Mouse (Mus musculus) heart, embryonic 12.5 days (tissue): Measurements from ENCODE around the gene Nectin1. TPM values are rescaled to one million over a fixed set of nuclear protein-coding genes. Genes with fewer than 3 reads are reported as not detected.

Experiments
- ATAC-seq: fragments of 200-750 bp; cut with Nextera tagmentation; 2 replicates; pipeline ENCODE4 v1.8.0; 2017; ENCODE audit warnings: moderate TSS enrichment, moderate library complexity; ENCODE audit not compliant: insufficient number of reproducible peaks, low FRiP score
- H3K27ac ChIP-seq: fragments of 300-500 bp; sonication (generic); 2 replicates; pipeline ENCODE4 v1.5.1; 2016; ENCODE audit warnings: mild to moderate bottlenecking, moderate library complexity; ENCODE audit not compliant: poor library complexity, severe bottlenecking
- H3K27me3 ChIP-seq: fragments of 300-500 bp; sonication (generic); replicated peaks from 2 replicates; pipeline ENCODE4 v1.6.1; 2016; ENCODE audit warnings: mild to moderate bottlenecking, moderate library complexity
- H3K36me3 ChIP-seq: fragments of 300-500 bp; sonication (generic); 2 replicates; pipeline ENCODE4 v1.6.1; 2016; ENCODE audit warnings: mild to moderate bottlenecking, moderate library complexity
- H3K4me1 ChIP-seq: fragments of 300-500 bp; sonication (generic); replicated peaks from 2 replicates; pipeline ENCODE4 v1.6.1; 2016; ENCODE audit warnings: mild to moderate bottlenecking
- H3K4me2 ChIP-seq: fragments of 300-500 bp; sonication (generic); 2 replicates; pipeline ENCODE4 v1.6.1; 2016; ENCODE audit warnings: mild to moderate bottlenecking, moderate library complexity
- H3K4me3 ChIP-seq: fragments of 300-500 bp; sonication (generic); 2 replicates; pipeline ENCODE4 v1.5.1; 2016; ENCODE audit warnings: mild to moderate bottlenecking
- H3K9ac ChIP-seq: fragments of 300-500 bp; sonication (generic); 2 replicates; pipeline ENCODE4 v1.6.1; 2016; ENCODE audit warnings: mild to moderate bottlenecking, moderate library complexity
- H3K9me3 ChIP-seq: fragments of 300-500 bp; sonication (generic); replicated peaks from 2 replicates; pipeline ENCODE4 v1.6.1; 2016; ENCODE audit warnings: mild to moderate bottlenecking, moderate library complexity
- WGBS: fragments of 180-500 bp; shearing (Covaris S2); methylation state at CpG from one replicate; pipeline ENCODE4 v1.1.7; 2016; 5-methylcytosine and 5-hydroxymethylcytosine counted together
- polyA plus RNA-seq: library from polyadenylated mRNA; unstranded; fragments of >200 nt; fragmentation: Nextera tagmentation; extraction: Ambion mirVana; gene quantifications from 2 replicates; pipeline ENCODE4 v1.2.1, GENCODE M21; 2016

Gene Nectin1
- 1.9 and 2.1 TPM in 2 replicates for polyA plus RNA-seq

DNA sequence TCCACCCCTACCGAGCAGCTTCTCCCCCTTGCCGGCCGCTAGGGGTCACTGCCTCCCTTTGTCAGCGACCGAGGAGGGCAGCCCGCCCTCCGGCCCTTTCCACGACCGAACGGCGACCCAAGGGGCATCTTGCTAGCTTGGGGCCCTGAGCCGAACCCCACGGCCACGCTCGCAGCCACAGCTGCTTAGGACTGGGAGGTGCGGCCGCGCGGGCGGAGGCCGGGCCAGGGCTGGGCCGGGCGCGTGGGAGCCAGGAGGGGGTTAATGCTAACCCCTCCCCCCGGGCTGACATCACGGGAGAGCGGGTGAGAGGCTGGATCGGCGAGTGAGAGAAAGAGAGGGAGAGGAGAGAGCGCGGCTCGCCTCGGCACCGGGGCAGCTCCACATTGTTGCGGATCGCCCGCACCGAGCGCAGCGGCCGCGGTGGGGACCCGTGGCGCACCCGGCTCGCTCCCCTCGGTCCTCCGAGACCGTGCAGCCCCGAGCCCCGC is at the start of gene Nectin1:
TSS of gene Nectin1 (plus strand) at position 338 of the 491 bp plus-strand sequence.
- Histone ChIP-seq H3K36me3 (no peaks in the 10 kb centered on the region), H3K9ac (peak within 1 kb of the TSS; percentile 82), H3K4me1 (peaks cover 20% of the 10 kb centered on the region), H3K4me2 (peak within 1 kb of the TSS; percentile 88), H3K27ac (peak within 1 kb of the TSS; percentile 81), H3K4me3 (peak within 1 kb of the TSS; percentile 64), H3K9me3 (no peaks in the 10 kb centered on the region), H3K27me3 (peaks cover 26% of the 10 kb centered on the region)
- WGBS = 0% methylated on average over 43 of the region's 51 CpGs
- peak; percentile 86 for ATAC-seq

DNA sequence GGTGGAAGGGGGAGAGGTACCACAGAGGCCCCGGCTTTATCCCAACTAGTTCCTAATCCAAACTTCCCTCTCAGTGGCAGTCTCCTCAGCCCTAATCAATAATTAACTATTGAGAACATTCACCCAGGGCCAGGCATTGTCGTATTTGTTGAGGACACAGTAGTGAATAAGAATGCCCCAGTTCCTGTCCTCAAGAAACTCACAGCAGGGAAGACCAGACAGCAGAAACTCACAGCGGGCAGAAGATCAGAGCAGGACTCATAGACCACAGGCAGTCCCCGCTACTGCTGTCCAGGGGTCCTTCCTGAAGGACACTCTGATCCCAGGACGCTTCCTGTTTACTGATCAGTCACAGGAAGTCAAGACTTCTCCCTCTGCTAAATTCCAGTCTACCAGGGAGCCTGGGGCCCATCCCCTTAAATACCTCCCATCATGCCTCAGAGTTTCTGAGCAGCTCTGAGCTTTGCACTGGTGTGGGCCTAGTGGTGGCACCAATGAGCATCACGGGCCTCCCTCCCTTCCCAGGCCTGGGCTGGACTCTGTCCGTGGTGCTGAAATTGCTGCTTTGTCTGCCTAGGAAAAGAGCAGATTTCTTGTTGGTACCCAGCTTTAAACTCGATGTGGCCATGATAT is 45.6 kb upstream of the Nectin1 start:
- ATAC-seq = no peak
- 8% methylated on average over 8 of the region's 8 CpGs for WGBS
- H3K4me3 ChIP-seq = no peak overlapping the region
- H3K36me3 ChIP-seq = no peaks in the 10 kb centered on the region
- H3K9me3 ChIP-seq = no peaks in the 10 kb centered on the region
- 0 out of 2 replicates have a peak, but pooled peaks cover 2% of the 10 kb centered on the region for H3K27me3 ChIP-seq
- no peaks in the 10 kb centered on the region for H3K4me1 ChIP-seq
- H3K27ac ChIP-seq = no peak overlapping the region
- H3K9ac ChIP-seq = no peak overlapping the region
- H3K4me2 ChIP-seq = no peak overlapping the region

DNA sequence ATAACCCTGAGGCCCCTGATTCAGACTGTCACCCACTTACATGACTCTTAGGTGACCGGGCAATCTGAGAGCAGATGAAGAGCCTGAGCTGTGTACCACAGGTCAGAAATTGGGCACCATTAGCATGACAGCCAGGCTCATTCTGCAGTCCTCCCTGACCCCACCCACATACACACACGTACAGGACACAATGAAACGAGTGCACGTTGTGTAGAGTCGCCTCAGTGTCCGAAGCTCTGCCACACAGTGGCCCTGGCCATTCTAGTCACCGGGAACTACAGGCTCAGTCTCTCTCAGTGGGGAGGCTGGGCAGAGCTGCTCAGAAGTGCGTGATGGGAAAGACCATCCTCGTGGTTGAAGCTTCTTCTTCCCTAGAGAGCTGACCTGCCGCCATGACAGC is 44.9 kb upstream of the Nectin1 start:
- no peak overlapping the region for H3K9ac ChIP-seq
- no peaks in the 10 kb centered on the region for H3K36me3 ChIP-seq
- H3K4me1 ChIP-seq = no peaks in the 10 kb centered on the region
- no peak for ATAC-seq
- H3K4me3 ChIP-seq = no peak overlapping the region
- H3K9me3 ChIP-seq = no peaks in the 10 kb centered on the region
- 0 out of 2 replicates have a peak, but pooled peaks cover 2% of the 10 kb centered on the region for H3K27me3 ChIP-seq
- no peak overlapping the region for H3K4me2 ChIP-seq
- H3K27ac ChIP-seq = no peak overlapping the region
- 76% methylated on average over 10 of the region's 10 CpGs for WGBS

DNA sequence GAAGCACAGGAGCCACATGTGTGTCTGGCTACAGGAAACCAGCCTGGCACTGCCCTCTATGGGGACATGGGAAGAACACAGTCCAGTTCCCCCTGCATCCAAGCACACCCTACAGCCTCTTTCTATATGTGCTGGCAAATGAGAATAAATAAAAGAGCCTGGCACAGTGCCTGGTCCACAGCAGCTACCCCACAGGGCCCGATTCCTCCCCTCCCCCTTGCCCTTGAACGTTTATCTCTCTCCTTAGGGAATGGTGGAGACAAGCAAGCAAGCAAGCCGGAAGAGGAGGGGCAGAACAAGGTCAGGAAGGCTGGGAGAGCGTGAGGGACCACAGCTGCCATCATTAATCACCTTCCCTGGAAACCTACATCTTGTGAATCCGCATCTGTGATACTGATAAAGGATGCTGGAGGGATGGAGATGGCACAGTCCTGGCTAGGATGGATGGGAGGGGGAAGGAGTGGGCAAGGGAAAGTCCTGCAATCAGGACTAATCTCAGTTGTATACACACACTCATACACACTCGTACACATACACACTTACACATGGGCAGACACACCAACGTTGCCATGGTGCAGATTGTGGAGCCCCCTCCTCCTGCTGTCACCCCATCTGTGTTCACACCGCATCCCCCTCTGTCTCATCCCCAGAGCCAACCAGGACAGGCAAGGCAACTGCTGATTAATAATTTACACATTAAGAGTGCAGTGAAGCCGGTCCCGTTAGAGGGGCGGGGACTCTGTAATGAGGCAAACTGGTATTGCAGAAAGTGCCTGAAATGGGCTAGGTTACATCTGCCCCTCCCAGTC is 44.2 kb upstream of the Nectin1 start:
- 0 out of 2 replicates have a peak, but pooled peaks cover 2% of the 10 kb centered on the region for H3K27me3 ChIP-seq
- no peaks in the 10 kb centered on the region for H3K36me3 ChIP-seq
- no peak overlapping the region for H3K27ac ChIP-seq
- 62% methylated on average over 11 of the region's 11 CpGs for WGBS
- no peak overlapping the region for H3K9ac ChIP-seq
- H3K4me3 ChIP-seq = no peak overlapping the region
- no peaks in the 10 kb centered on the region for H3K9me3 ChIP-seq
- no peaks in the 10 kb centered on the region for H3K4me1 ChIP-seq
- H3K4me2 ChIP-seq = no peak overlapping the region
- ATAC-seq = no peak

DNA sequence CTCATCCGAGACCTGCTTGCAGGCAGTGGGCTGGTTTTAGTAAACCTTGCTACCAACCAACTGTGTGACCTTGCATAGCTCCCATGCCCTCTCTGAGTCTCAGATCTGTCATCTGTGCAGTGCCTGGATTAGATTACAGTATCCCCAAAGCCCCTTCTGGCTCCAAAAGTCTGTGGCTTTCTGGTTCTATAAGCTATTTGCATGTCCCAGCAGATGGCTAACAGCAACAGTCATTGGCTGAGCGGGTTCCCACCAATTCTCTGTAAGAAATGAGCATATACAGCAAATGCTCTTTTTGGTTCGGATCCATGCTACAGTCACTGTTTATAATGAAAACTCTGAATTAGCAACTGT is 43.6 kb upstream of the Nectin1 start:
- Histone ChIP-seq H3K9ac (no peak overlapping the region), H3K36me3 (no peaks in the 10 kb centered on the region), H3K4me3 (no peak overlapping the region), H3K4me1 (no peaks in the 10 kb centered on the region), H3K27me3 (0 out of 2 replicates have a peak, but pooled peaks cover 2% of the 10 kb centered on the region), H3K27ac (no peak overlapping the region), H3K4me2 (no peak overlapping the region), H3K9me3 (no peaks in the 10 kb centered on the region)
- 71% methylated on average over 3 of the region's 3 CpGs for WGBS
- no peak for ATAC-seq

DNA sequence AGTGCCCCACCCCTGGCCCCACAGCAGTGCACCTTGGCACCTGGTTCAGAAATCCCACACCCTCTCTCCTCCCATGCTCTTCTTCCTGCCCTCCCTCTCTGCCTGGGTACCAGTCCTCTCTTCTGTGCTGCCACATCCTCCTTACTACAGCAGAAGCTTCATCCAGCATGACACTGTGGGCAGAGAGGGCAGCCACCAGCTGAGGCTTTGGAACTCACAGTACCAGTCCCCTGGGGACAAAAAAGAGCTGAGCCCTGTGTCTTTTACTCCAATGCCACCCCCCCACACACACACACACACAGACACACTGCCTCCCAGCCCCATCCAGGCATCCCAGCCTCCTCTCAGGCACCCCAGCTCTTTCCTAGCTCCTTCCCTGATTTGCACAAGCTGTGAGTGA is 42.0 kb upstream of the Nectin1 start:
- H3K4me1 ChIP-seq = no peaks in the 10 kb centered on the region
- H3K4me2 ChIP-seq = no peak overlapping the region
- H3K36me3 ChIP-seq = no peaks in the 10 kb centered on the region
- no peak overlapping the region for H3K9ac ChIP-seq
- ATAC-seq = no peak
- H3K27me3 ChIP-seq = 0 out of 2 replicates have a peak, but pooled peaks cover 2% of the 10 kb centered on the region
- H3K4me3 ChIP-seq = no peak overlapping the region
- H3K9me3 ChIP-seq = no peaks in the 10 kb centered on the region
- H3K27ac ChIP-seq = no peak overlapping the region

DNA sequence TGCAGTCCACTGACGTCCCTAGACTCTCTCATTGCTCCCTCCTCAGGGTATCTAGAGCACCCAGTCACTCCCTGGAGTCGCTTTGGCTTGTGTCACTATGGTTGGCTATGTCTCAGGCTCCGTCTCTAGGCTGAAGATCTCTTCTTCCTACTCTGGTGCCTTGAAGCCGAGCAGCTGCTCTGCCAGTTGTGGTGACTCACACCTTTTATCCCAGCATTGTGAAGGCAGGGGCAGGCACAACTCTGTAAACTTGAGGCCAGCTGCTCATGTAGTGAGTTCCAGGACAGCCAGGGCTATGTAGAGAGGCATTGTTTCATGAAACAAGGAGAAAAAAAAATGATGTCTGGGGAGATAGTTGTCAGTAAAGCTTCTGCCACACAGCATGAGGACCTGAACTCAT is 36.2 kb upstream of the Nectin1 start:
- Histone ChIP-seq H3K36me3 (no peaks in the 10 kb centered on the region), H3K4me2 (no peak overlapping the region), H3K4me1 (no peaks in the 10 kb centered on the region), H3K9ac (no peak overlapping the region), H3K27me3 (peaks cover 11% of the 10 kb centered on the region), H3K27ac (no peak overlapping the region), H3K9me3 (no peaks in the 10 kb centered on the region), H3K4me3 (no peak overlapping the region)
- no peak for ATAC-seq
- 61% methylated on average over 4 of the region's 4 CpGs for WGBS

DNA sequence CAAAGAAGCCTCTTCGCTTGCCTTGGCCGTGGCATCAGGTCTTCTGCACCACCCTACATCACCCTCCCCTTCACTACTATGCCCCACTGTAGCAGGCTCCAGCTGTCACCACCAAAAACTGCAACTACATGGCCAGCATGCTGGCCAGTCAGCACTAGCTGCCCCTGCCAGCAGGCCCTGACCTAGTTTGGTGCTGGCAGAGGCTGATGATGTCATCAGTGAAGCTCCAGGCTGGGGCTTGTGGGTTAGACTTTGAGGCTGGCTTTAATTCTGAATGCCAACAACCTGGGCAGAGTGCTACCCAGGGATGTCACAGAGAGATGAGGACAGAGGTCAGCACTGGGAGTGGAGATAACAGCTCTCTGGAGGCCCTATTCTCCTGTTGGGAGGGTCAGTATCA is 35.1 kb upstream of the Nectin1 start:
- H3K27me3 ChIP-seq = peaks cover 11% of the 10 kb centered on the region
- 88% methylated on average over 2 of the region's 2 CpGs for WGBS
- no peak overlapping the region for H3K9ac ChIP-seq
- no peak overlapping the region for H3K4me3 ChIP-seq
- no peak overlapping the region for H3K27ac ChIP-seq
- H3K9me3 ChIP-seq = no peaks in the 10 kb centered on the region
- ATAC-seq = no peak
- no peaks in the 10 kb centered on the region for H3K4me1 ChIP-seq
- H3K36me3 ChIP-seq = no peaks in the 10 kb centered on the region
- no peak overlapping the region for H3K4me2 ChIP-seq

DNA sequence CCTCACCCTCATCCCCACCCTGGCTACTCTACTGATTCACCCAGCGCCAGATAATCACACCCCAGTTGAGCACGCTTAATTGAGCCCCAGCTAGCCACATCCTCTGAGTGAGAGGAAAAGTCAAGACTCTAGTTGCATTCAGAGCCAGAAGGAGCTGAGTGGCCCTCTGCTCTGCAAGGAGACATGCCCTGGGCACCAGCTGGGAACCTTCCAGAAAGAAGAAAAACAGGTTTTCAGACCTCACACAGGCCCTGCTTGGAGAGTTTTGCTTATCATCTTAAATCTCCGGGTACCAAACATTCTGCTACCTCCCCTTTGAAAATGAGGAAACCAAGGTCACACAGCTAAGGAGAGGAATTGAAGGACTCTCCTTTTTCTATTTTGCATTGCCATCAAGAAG is 30.4 kb upstream of the Nectin1 start:
- H3K4me3 ChIP-seq = no peak overlapping the region

DNA sequence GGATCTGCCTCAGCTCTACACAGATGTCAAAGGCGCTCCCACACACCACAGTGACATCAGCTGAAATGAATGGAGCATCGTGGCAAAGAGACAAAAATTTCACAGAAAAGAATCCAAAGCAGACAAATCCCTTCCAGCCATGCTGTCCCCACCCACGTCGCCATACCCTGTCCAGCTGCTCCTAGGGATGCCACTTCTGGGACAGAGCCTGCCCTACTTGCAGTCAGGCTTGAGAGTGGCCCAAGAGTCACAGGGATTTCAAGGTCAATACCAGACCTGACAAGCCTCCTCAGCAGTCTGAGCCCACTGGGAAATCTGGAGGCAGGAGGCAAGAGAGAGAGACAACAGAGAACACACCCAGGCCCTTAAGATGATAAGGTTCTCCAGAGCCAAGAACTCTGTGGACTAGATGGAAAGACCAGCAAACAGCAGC is 24.4 kb upstream of the Nectin1 start:
- WGBS = 63% methylated on average over 4 of the region's 4 CpGs

More for the DNA sequence above, 30.4 kb upstream of the Nectin1 start:
- Histone ChIP-seq H3K27me3 (peaks cover 13% of the 10 kb centered on the region), H3K36me3 (no peaks in the 10 kb centered on the region), H3K4me1 (no peaks in the 10 kb centered on the region), H3K4me2 (no peak overlapping the region), H3K9ac (no peak overlapping the region), H3K27ac (no peak overlapping the region), H3K9me3 (no peaks in the 10 kb centered on the region)
- no peak for ATAC-seq
- WGBS = 56% methylated on average over 3 of the region's 3 CpGs

DNA sequence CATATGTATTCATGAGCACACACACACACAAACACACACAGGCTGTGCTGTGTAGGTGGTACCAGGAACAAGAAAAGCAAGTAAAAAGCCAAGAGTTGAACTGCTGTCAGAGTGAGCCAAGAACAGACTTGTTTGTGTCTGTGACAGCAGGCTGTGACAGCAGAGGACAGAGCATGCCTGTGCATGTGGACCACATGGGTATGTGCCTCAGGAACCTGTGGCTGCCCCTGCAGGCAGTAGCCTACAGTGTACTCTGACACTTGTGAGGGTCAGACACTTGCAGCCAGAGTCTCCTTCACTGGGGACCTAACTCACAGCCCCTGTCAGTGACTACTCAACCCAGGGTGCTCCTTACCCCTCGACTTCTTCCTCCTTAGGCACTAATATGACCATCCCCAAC is 23.7 kb upstream of the Nectin1 start:
- H3K4me3 ChIP-seq = no peak overlapping the region
- no peak overlapping the region for H3K9ac ChIP-seq
- ATAC-seq = no peak
- H3K4me2 ChIP-seq = no peak overlapping the region
- H3K27ac ChIP-seq = no peak overlapping the region
- peaks cover 8% of the 10 kb centered on the region for H3K27me3 ChIP-seq
- 60% methylated on average over 1 of the region's 1 CpGs for WGBS
- no peaks in the 10 kb centered on the region for H3K4me1 ChIP-seq
- H3K9me3 ChIP-seq = no peaks in the 10 kb centered on the region
- H3K36me3 ChIP-seq = no peaks in the 10 kb centered on the region

More for the DNA sequence above, 24.4 kb upstream of the Nectin1 start:
- Histone ChIP-seq H3K9me3 (no peaks in the 10 kb centered on the region), H3K4me2 (no peak overlapping the region), H3K9ac (no peak overlapping the region), H3K27ac (no peak overlapping the region), H3K4me3 (no peak overlapping the region), H3K4me1 (no peaks in the 10 kb centered on the region), H3K36me3 (no peaks in the 10 kb centered on the region), H3K27me3 (peaks cover 5% of the 10 kb centered on the region)
- ATAC-seq = no peak
